Mouse (Mus musculus) adrenal gland, postnatal 36 days (tissue): Measurements from ENCODE around the gene Gm20503. TPM values are rescaled to one million over a fixed set of nuclear protein-coding genes. Genes with fewer than 3 reads are reported as not detected.

ENCODE experiments used
- total RNA-seq, 2 experiments: library from RNA; stranded (reverse); gene quantifications; 2 replicates each; pipeline ENCODE4 v1.2.3; 2021

Gene Gm20503
- total RNA-seq, 2 experiments from 2014 or later = 3.0 to 6.2 TPM

Other genes with a start within 250 kb of the Gm20503 start
- under 1 TPM; 0.26 to 0.56 TPM for gene Olfr267, start 215.5 kb upstream of the Gm20503 start, total RNA-seq
- 100 to 1,000 TPM; 153 to 179 TPM for gene Ecpas, start 90.5 kb upstream of the Gm20503 start, total RNA-seq
- gene Zkscan16, start 59.6 kb upstream of the Gm20503 start, total RNA-seq = 1 to 10 TPM; 1.7 to 2.8 TPM
- 10 to 100 TPM; 19.2 to 30.0 TPM for gene Ptgr1, start 16.1 kb upstream of the Gm20503 start, total RNA-seq
- 10 to 100 TPM; 14.0 to 18.3 TPM for gene Dnajc25, start 8.1 kb upstream of the Gm20503 start, total RNA-seq
- gene Gng10, start 31.9 kb downstream of the Gm20503 start, total RNA-seq = 10 to 100 TPM; 32.9 to 33.2 TPM
- gene AI481877, start 135.8 kb downstream of the Gm20503 start, total RNA-seq = not detected
- gene Ugcg, start 186.0 kb downstream of the Gm20503 start, total RNA-seq = 10 to 100 TPM; 40.2 to 46.3 TPM